Mouse (Mus musculus) bone marrow macrophage, adult 2 months (primary cell): ENCODE results near the gene BC005624.

Source experiments
- CTCF ChIP-seq: IDR thresholded peaks from 2 replicates; pipeline ENCODE4 v1.5.1; 2012; ENCODE audit warnings: low read depth, mild to moderate bottlenecking, low read length, moderate library complexity
- POLR2A ChIP-seq: IDR thresholded peaks from 2 replicates; pipeline ENCODE4 v1.6.1; 2012; ENCODE audit warnings: mild to moderate bottlenecking, low read depth, low read length, borderline replicate concordance

DNA sequence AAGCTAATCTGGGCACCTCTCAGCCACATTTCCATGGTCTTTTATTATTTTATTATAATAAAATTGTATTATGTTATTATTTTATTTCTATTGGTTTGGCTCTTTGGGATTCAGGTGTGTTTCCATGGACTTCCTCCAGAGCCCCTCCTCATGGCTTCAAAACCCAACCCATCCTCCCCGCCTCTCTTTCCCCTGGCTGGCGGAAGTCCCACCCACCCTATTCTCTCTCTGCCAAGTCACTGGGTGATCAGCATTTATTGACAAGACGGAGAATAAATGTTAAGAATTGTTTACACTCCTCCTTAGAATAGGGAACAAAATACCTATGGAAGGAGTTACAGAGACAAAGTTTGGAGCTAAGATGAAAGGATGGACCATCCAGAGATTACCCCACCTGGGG lies 45.2 kb downstream of the BC005624 start:
- TF ChIP-seq POLR2A (no peak), CTCF (no peak)
